ENCODE assay signal across 9 mouse cellular contexts in genomic region chr7:18873253-18873652, GRCm38 (mm10). TPM values are rescaled to one million over a fixed set of nuclear protein-coding genes. Genes with fewer than 3 reads are reported as not detected.
DNase-seq lines count a peak whose midpoint lies in the region; ATAC-seq lines count a peak whose summit lies in the region.
"Had no signal": no experiment of that assay in that cellular context is flagged by ENCODE, and none has a peak within 500 bp of the region (broad histone marks: within the 10 kb centered on the region; RNA-seq: fewer than 3 reads in every experiment).

No protein-coding gene starts in this region.

- no peaks in the 10 kb centered on the region for H3K27me3 ChIP-seq in embryonic facial prominence, embryonic 11.5 days (ENCODE audit: control insufficient read depth, insufficient read depth, low read length)
- H3K27me3 ChIP-seq in liver, embryonic 11.5 days (replicated peaks; ENCODE audit: control insufficient read depth, insufficient read depth, low read length) = peaks cover 4% of the 10 kb centered on the region; the same call in 1 of the 2 replicates

- no peaks in the 10 kb centered on the region for H3K36me3 ChIP-seq in embryonic facial prominence, embryonic 11.5 days (replicated peaks; ENCODE audit: control insufficient read depth, insufficient read depth, low read depth, low read length)
- H3K36me3 ChIP-seq in liver, embryonic 11.5 days (ENCODE audit: control insufficient read depth, insufficient read depth, low read length) = no peaks in the 10 kb centered on the region

- H3K9ac ChIP-seq in embryonic facial prominence, embryonic 11.5 days (replicated peaks; ENCODE audit: low read length) = peak overlapping the region; percentile 49
- no peak overlapping the region for H3K9ac ChIP-seq in liver, embryonic 11.5 days (ENCODE audit: low read depth, low read length)

- H3K4me3 ChIP-seq in embryonic facial prominence, embryonic 11.5 days (ENCODE audit: low read depth, low read length) = peak overlapping the region; percentile 25
- no peak overlapping the region; the same call in 1 of the 2 replicates for H3K4me3 ChIP-seq in liver, embryonic 11.5 days (ENCODE audit: low read depth, low read length)

- no peaks in the 10 kb centered on the region for H3K4me1 ChIP-seq in embryonic facial prominence, embryonic 11.5 days (ENCODE audit: control insufficient read depth, insufficient read depth, low read length)
- no peaks in the 10 kb centered on the region for H3K4me1 ChIP-seq in liver, embryonic 11.5 days (replicated peaks; ENCODE audit: control insufficient read depth, insufficient read depth, low read length)

- WGBS in embryonic facial prominence, embryonic 11.5 days = under 1% methylated on average over 10 of the region's 10 CpGs
- WGBS in liver, embryonic 11.5 days = under 1% methylated on average over 10 of the region's 10 CpGs

- peak overlapping the region; percentile 58 for H3K4me2 ChIP-seq in embryonic facial prominence, embryonic 11.5 days (ENCODE audit: low read depth, low read length)
- peak overlapping the region; percentile 62 for H3K4me2 ChIP-seq in liver, embryonic 11.5 days

- H3K9me3 ChIP-seq in embryonic facial prominence, embryonic 11.5 days (replicated peaks; ENCODE audit: control insufficient read depth, low read length) = no peaks in the 10 kb centered on the region
- peaks cover 3% of the 10 kb centered on the region; the same call in 1 of the 2 replicates for H3K9me3 ChIP-seq in liver, embryonic 11.5 days (ENCODE audit: control insufficient read depth, low read length)

- peak; percentile 68 for ATAC-seq in embryonic facial prominence, embryonic 11.5 days (replicated peaks; ENCODE audit: insufficient number of reproducible peaks, low FRiP score, low TSS enrichment, low read depth)
- peak; percentile 61 for ATAC-seq in liver, embryonic 11.5 days (replicated peaks; ENCODE audit: low FRiP score)

- H3K27ac ChIP-seq in embryonic facial prominence, embryonic 11.5 days (replicated peaks; ENCODE audit: low read depth, low read length) = no peak overlapping the region
- H3K27ac ChIP-seq in liver, embryonic 11.5 days (ENCODE audit: low read depth, low read length) = no peak overlapping the region

- DNase-seq in CD4-positive, CD25-positive, alpha-beta regulatory T cell, adult 2 months (ENCODE audit: low read depth, low spot score) = peak; percentile 92
- DNase-seq in adrenal gland, postnatal 25 days = peak; percentile 58
- DNase-seq in embryonic facial prominence, embryonic 11.5 days (ENCODE audit: low spot score) = peak; percentile 91
- peak; percentile 57 to 71 for DNase-seq in heart, adult 9 months (ENCODE audit: low spot score in 2 of 2)
- DNase-seq in kidney, adult 8-10 months = peak; percentile 48 to 66
- peak; percentile 66 for DNase-seq in liver, embryonic 11.5 days (ENCODE audit: low spot score)
- peak; percentile 91 for DNase-seq in naive thymus-derived CD4-positive, alpha-beta T cell, adult 2 months (ENCODE audit: low read depth)
- DNase-seq in testis, postnatal 14 days (ENCODE audit: low spot score) = peak; percentile 47

RNA-seq across cellular contexts. Expression of gene Pglyrp1, which starts 2.1 kb away (rescaled TPM):
- 1.9 and 2.0 TPM in 2 replicates for total RNA-seq in adrenal gland, postnatal 25 days (2021)
- polyA plus RNA-seq in embryonic facial prominence, embryonic 11.5 days (2014; fragmentation: Nextera tagmentation; extraction: Ambion mirVana) = 0.49 and 0.70 TPM in 2 replicates
- polyA plus RNA-seq in liver, embryonic 11.5 days (2014; fragmentation: Nextera tagmentation; extraction: Ambion mirVana) = 7.9 TPM in 2 replicates

RNA-seq across cellular contexts. Expression of gene Mill2, which starts 33.5 kb away (rescaled TPM):
- total RNA-seq in adrenal gland, postnatal 25 days (2021) = 5.3 and 7.8 TPM in 2 replicates
- 0.20 and 0.33 TPM in 2 replicates for polyA plus RNA-seq in embryonic facial prominence, embryonic 11.5 days (2014; fragmentation: Nextera tagmentation; extraction: Ambion mirVana)
- 0.21 and 0.26 TPM in 2 replicates for polyA plus RNA-seq in liver, embryonic 11.5 days (2014; fragmentation: Nextera tagmentation; extraction: Ambion mirVana)

RNA-seq across cellular contexts. Expression of gene Ccdc61, which starts 37.0 kb away (rescaled TPM):
- 16.5 and 20.8 TPM in 2 replicates for total RNA-seq in adrenal gland, postnatal 25 days (2021)
- 22.6 and 26.5 TPM in 2 replicates for polyA plus RNA-seq in embryonic facial prominence, embryonic 11.5 days (2014; fragmentation: Nextera tagmentation; extraction: Ambion mirVana)
- polyA plus RNA-seq in liver, embryonic 11.5 days (2014; fragmentation: Nextera tagmentation; extraction: Ambion mirVana) = 20.8 and 21.1 TPM in 2 replicates

RNA-seq across cellular contexts. Expression of gene Psg17, which starts 51.8 kb away (rescaled TPM):
- not detected in 2 replicates for total RNA-seq in adrenal gland, postnatal 25 days (2021)
- not detected in 2 replicates for polyA plus RNA-seq in embryonic facial prominence, embryonic 11.5 days (2014; fragmentation: Nextera tagmentation; extraction: Ambion mirVana)
- polyA plus RNA-seq in liver, embryonic 11.5 days (2014; fragmentation: Nextera tagmentation; extraction: Ambion mirVana) = 0.08 TPM in 2 replicates
- total RNA-seq: left cerebral cortex, adult 8-10 months had no signal

RNA-seq across cellular contexts. Expression of gene Nova2, which starts 52.4 kb away (rescaled TPM):
- 4.9 and 6.2 TPM in 2 replicates for total RNA-seq in adrenal gland, postnatal 25 days (2021)
- polyA plus RNA-seq in embryonic facial prominence, embryonic 11.5 days (2014; fragmentation: Nextera tagmentation; extraction: Ambion mirVana) = 1.4 and 1.7 TPM in 2 replicates
- polyA plus RNA-seq in liver, embryonic 11.5 days (2014; fragmentation: Nextera tagmentation; extraction: Ambion mirVana) = 0.22 and 0.41 TPM in 2 replicates
